Mouse (Mus musculus) kidney, adult 8-10 months (tissue): ENCODE data around the gene Ube2n.

ENCODE experiments used
- DNase-seq, 2 experiments: peaks; one replicate each; pipeline ENCODE4 v3.0.0; 2022

Gene Ube2n

DNA sequence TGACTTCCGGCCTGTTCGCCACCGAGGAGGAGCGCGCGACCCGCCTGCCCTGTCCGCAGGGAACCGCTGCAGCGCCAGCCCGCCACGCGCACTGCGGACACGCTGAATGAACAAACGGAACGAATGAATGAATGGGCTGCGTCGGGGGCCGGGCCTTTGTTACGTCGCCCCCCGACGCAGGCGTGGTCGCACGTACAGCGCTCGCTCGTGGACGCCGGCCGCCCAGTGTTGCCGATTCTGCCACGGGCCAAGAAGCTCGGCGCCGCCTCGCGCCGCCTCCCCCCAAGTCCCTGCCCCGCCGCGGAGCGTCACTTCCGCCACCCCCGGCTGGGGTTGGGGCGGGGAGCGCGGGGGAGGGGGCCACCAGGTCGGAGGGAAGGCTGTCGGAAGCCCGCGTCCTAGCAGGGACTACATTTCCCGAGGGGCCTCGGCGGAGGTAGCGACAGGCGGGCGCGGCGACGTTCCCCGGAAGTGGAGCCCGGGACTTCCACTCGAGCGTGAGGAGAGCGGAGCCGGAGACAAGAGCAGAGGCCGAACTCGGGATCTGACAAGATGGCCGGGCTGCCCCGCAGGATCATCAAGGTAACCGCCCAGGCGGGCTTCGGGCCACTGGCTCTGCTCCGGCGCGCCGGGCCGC is at the start of gene Ube2n:
Gene Ube2n, plus strand, starts transcription at position 490 of the 637 bp plus-strand sequence.
- DNase-seq: peak; percentile 98

GRCm38 (mm10) chr10:95465485-95465896 is 49.5 kb upstream of the Ube2n start:
- no peak for DNase-seq

DNA sequence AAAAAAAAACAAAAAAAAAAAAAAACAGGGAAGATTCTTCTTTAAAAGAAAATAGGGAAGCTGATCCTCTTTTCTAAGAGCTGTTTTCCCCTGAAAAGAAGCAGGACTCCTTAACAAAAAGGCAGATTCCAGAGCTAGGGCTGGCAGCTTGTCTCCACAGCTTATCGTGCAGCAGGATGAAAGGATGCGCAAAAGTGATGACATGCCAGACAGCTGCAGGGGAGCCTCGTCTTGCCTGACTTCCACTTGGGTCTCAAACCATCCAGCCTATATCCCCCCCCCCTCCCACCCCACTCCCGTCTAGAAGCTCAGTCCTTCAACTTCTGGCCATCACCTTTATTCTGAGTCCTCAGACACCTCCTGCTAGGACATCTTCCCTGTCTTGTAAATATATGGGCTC is 46.1 kb upstream of the Ube2n start:
- no peak for DNase-seq

- no peak for DNase-seq
These were observed 43.8 kb upstream of the Ube2n start for GRCm38 (mm10) chr10:95471186-95471585.

DNA sequence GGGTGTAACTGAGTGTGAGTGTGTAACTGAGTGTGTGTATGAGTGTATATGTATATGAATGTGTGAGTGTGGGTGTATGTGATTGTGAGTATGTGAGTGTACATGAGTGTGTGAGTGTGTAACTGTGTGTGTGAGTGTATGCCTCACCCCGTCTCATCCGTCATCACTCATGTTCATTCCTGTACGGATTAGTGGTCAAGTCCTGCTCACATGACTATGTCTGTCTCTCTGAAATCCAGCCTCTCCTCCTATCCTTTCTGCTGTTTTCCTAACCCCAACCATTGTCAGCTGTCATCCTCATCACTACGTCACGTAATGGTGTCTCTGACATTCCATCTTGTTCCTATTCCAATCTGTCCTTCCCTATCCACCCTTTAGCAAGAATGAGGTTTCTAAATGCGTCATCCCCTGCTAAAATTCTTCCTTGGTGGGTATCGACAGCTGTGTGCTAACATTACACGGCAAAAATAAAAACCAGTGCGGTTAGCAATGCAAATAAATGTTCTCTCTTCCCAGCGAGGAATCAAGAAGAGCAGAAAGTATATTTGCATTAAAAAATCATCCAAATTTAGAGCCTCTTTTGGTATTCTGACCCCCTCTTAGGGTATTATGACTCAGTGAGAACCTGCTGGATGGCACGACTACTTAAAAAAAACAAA is 42.9 kb upstream of the Ube2n start:
- DNase-seq: no peak

GRCm38 (mm10) chr10:95475923-95476322 is 39.0 kb upstream of the Ube2n start:
- DNase-seq: peak; percentile 65 to 80

- DNase-seq: no peak
These were observed 37.4 kb upstream of the Ube2n start for GRCm38 (mm10) chr10:95477516-95477915.

GRCm38 (mm10) chr10:95489653-95490052 is 25.3 kb upstream of the Ube2n start:
- peak in 1 of 2 experiments; percentile 38 for DNase-seq

DNA sequence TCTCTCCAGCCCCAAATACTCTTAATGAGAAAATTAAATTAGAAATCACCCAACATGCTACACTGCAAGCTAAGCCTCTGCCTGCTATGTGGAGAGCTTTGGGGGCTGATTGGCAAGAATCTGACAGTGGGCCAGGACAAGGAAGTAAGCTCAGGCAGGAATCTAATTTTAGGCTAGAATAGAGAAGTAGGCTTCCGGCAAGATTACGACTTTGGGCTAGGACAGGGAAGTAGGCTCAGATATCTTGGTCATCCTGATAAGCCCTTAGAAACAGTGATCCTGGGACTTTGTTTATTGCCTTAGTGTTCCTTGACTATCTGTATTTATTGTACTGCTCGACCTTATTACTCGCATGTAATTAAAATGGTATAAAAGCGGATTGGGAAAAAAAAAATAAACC is 20.7 kb upstream of the Ube2n start:
- DNase-seq: no peak

- DNase-seq: no peak
These were observed 13.9 kb upstream of the Ube2n start for GRCm38 (mm10) chr10:95501033-95501432.

DNA sequence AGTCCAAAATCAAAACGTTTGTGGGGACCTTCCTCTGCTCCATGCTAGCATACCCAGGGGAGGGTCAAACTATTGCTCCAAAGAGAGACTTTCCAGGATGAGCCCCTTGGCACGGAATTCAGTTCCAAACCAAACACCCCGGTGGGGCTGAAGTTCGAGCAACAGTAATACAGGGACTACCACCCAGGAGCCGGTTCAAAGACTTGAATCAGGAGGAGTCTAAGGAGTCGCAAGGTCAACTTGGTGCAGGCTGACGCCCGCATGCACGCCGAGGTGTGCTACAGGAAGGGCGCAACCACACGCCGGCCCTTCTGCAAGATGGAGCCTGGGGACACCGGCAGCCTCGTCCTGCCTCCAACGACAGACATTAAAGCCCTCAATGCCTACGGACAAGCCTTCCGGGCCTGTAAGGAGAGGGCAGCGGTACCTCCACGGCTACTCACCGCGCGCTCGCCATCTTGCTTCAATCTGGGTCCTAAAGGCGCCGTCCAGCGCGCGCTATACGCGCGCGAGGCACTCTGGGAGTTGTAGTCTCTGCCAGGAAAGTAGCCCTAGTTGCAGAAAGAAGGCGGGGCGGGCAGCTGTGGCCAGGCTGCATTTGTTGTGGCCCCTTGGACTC is 13.4 kb upstream of the Ube2n start, which contains the start of gene Mrpl42:
Gene Mrpl42, minus strand, starts transcription at position 478 of the 619 bp plus-strand sequence.
- peak; percentile 84 to 88 for DNase-seq

GRCm38 (mm10) chr10:95503443-95504235 is 11.3 kb upstream of the Ube2n start:
- no peak for DNase-seq

DNA sequence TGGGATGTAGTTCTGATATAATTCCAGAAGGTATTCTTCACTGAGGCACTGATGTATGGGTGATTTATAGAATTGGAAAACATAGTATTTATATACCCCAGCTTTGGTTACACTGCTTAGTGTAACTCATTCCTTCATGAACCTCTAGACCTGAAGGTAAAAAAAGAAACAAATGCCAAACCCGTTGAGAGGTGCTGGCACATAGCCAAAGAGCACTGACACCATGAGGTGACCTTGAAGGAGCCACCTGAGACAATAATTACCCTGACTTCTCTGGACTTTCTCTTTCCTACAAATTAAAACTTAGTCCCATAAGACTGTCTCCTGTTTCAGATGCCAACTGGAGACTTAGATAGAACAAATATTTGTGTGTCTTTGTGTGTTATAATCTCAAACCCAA is 10.6 kb upstream of the Ube2n start:
- peak in 1 of 2 experiments; percentile 39 for DNase-seq

GRCm38 (mm10) chr10:95508126-95508525 is 6.8 kb upstream of the Ube2n start:
- DNase-seq: no peak

GRCm38 (mm10) chr10:95508793-95509192 is 6.2 kb upstream of the Ube2n start:
- DNase-seq: no peak

- no peak for DNase-seq
These were observed 5.7 kb upstream of the Ube2n start for GRCm38 (mm10) chr10:95509263-95509662.

DNA sequence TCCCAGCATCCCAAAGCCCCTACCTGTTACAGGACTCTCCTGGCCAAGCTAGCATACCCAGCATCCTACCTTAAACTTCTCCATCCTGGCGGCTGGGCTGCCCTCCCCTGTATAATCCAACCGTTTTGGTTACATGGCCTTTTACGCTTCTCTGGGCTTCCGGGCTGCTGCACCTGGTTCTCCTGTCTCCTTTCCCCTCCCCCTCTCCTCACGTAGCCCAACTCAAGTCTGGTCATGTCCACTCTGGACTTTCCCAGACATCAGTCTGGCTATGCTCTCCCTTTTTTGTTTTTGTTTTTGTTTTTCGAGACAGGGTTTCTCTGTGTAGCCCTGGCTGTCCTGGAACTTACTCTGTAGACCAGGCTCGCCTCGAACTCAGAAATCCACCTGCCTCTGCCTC is 2.3 kb upstream of the Ube2n start:
- DNase-seq: no peak

DNA sequence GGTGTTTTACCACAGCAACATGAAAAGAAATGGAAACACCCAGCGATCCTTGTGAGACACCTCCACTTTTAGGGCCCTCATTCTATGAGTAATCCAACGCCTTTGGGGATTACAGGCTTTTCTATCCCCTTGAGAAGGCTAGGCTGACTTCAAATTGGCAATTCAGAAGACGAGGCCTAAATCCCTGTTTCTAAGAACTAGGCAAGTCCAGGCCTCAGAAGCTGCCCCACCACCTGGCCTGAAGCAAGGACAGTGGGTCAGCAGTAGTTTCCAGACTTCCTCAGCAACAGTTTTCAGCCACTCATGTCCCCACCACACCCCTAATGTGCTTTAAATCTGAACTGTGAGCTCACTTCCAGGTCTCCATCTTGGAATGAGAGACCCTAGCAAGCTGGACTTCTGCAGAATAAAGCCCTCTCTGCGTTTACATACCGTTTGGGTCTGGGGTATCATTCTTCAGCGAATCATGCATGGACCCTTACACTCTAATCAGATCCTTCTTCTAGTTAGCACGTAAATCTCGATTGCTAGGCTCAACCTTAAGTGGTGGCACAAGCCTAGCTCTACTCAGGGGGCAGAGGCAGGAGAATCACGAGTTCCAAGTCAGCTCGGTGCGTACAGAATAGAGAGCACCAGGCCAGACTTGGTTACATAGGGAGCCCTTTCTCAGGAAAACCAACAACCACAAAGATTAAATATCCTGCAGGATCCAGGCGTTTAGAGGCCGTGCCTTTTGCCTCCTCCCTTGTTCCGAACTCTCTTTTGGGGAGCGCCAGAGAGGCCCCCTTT is 983 bp upstream of the Ube2n start:
- DNase-seq: peak in 1 of 2 experiments; percentile 17

- DNase-seq: peak; percentile 28 to 44
These were observed 467 bp downstream of the Ube2n start for GRCm38 (mm10) chr10:95515293-95515931.

GRCm38 (mm10) chr10:95517656-95518055 is 2.7 kb downstream of the Ube2n start:
- DNase-seq: no peak

DNA sequence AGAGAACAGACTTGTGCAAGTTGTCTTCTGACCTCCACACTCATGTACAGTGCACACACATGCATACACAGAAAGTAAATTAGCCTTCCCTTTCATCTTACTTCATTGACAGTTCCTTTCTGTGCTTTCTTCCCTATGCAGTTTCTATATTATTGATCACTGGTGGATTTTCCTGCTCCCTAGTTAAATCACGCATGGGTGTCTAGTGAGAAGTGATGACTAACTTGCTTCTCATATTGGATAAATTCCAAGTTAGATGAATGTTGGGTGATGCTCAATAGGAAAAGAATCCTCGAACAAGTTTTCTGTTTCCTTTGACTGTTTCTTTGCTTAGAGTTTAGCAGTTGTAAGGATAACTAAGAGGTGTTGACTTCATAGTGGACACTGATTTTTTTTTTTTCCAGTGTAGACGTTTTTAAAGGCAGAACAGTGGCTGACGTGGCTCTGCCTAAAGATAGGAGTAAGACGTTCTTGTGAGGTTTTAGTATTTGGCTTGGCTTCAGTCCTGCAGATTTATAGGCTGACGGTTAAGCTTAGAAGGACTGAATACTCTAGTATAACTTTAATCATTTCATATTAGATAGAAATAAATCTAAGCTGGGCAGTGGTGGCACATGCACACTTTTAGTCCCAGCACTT is 10.2 kb downstream of the Ube2n start:
- no peak for DNase-seq
